Mouse (Mus musculus): ENCODE measurements around the gene Gpx4.

GRCm38 (mm10) chr10:80050885-80051617 is 4.1 kb downstream of the Gpx4 start:
- TF ChIP-seq CTCF (IDR thresholded peaks at IDR 0.05; ENCODE audit: borderline replicate concordance, insufficient read depth, low read depth, low read length) (no peak), POLR2A (IDR thresholded peaks at IDR 0.05; ENCODE audit: borderline replicate concordance, insufficient read depth, low read length) (no peak)

Measured in cerebellum, adult 2 months (tissue).